Mouse (Mus musculus): ENCODE measurements around the gene Slc31a1.

Slc31a1 gene

GRCm38 (mm10) chr4:62360088-62360804 is at the start of gene Slc31a1, which contains the start of gene Fkbp15:
TSS of gene Slc31a1 (plus strand) at chr4:62360727.
TSS of gene Fkbp15 (minus strand) at chr4:62360548.
- peak; percentile 93 for DNase-seq

- DNase-seq: no peak
These were observed 47.7 kb upstream of the Slc31a1 start for GRCm38 (mm10) chr4:62312821-62313220.

- DNase-seq: no peak
These were observed 46.8 kb upstream of the Slc31a1 start for GRCm38 (mm10) chr4:62313641-62314211.

- no peak for DNase-seq
These were observed 46.0 kb upstream of the Slc31a1 start for GRCm38 (mm10) chr4:62314516-62314915.

- no peak for DNase-seq
These were observed 44.1 kb upstream of the Slc31a1 start for GRCm38 (mm10) chr4:62316456-62316855.

- DNase-seq: no peak
These were observed 42.2 kb upstream of the Slc31a1 start for GRCm38 (mm10) chr4:62318294-62318693.

GRCm38 (mm10) chr4:62322684-62323083 is 37.8 kb upstream of the Slc31a1 start:
- DNase-seq: no peak

GRCm38 (mm10) chr4:62326111-62326510 is 34.4 kb upstream of the Slc31a1 start:
- no peak for DNase-seq

GRCm38 (mm10) chr4:62328941-62329660 is 31.4 kb upstream of the Slc31a1 start:
- DNase-seq: no peak

- DNase-seq: no peak
These were observed 28.6 kb upstream of the Slc31a1 start for GRCm38 (mm10) chr4:62331977-62332376.

- no peak for DNase-seq
These were observed 22.0 kb upstream of the Slc31a1 start for GRCm38 (mm10) chr4:62338536-62338935.

GRCm38 (mm10) chr4:62344000-62344399 is 16.5 kb upstream of the Slc31a1 start:
- no peak for DNase-seq

- DNase-seq: no peak
These were observed 14.7 kb upstream of the Slc31a1 start for GRCm38 (mm10) chr4:62345827-62346226.

- DNase-seq: no peak
These were observed 12.8 kb upstream of the Slc31a1 start for GRCm38 (mm10) chr4:62347605-62348328.

GRCm38 (mm10) chr4:62348329-62348705 is 12.2 kb upstream of the Slc31a1 start:
- no peak for DNase-seq

- DNase-seq: no peak
These were observed 11.2 kb upstream of the Slc31a1 start for GRCm38 (mm10) chr4:62349371-62349770.

- DNase-seq: no peak
These were observed 2.8 kb upstream of the Slc31a1 start for GRCm38 (mm10) chr4:62357631-62358148.

- DNase-seq: no peak
These were observed 1.2 kb upstream of the Slc31a1 start for GRCm38 (mm10) chr4:62359256-62359775.

GRCm38 (mm10) chr4:62360805-62361455 is 403 bp downstream of the Slc31a1 start:
- DNase-seq: no peak

GRCm38 (mm10) chr4:62361571-62361970 is 1.0 kb downstream of the Slc31a1 start:
- DNase-seq: no peak

GRCm38 (mm10) chr4:62361997-62362396 is 1.5 kb downstream of the Slc31a1 start:
- no peak for DNase-seq

GRCm38 (mm10) chr4:62362437-62362836 is 1.9 kb downstream of the Slc31a1 start:
- no peak for DNase-seq

All from cerebellum, adult 11 months (tissue).